Mouse (Mus musculus) stomach, embryonic 15.5 days (tissue): ENCODE measurements around the gene Traf1. TPM values are rescaled to one million over a fixed set of nuclear protein-coding genes. Genes with fewer than 3 reads are reported as not detected.

ENCODE experiments used
- ATAC-seq: fragments of 200-750 bp; cut with Nextera tagmentation; 2 replicates; pipeline ENCODE4 v1.8.0; 2017; ENCODE audit warnings: low read depth, moderate number of reproducible peaks, moderate TSS enrichment; ENCODE audit not compliant: insufficient read depth, low FRiP score
- H3K27ac ChIP-seq: fragments of 300-500 bp; sonication (generic); 2 replicates; pipeline ENCODE4 v1.5.1; 2015; ENCODE audit warnings: mild to moderate bottlenecking, inconsistent platforms
- H3K27me3 ChIP-seq: fragments of 300-500 bp; sonication (generic); replicated peaks from 2 replicates; pipeline ENCODE4 v1.6.1; 2015; ENCODE audit warnings: inconsistent platforms
- H3K36me3 ChIP-seq: fragments of 300-500 bp; sonication (generic); 2 replicates; pipeline ENCODE4 v1.6.1; 2015; ENCODE audit warnings: inconsistent platforms
- H3K4me1 ChIP-seq: fragments of 300-500 bp; sonication (generic); 2 replicates; pipeline ENCODE4 v1.6.1; 2015; ENCODE audit warnings: inconsistent platforms
- H3K4me2 ChIP-seq: fragments of 300-500 bp; sonication (generic); 2 replicates; pipeline ENCODE4 v1.6.1; 2015; ENCODE audit warnings: mild to moderate bottlenecking, inconsistent platforms
- H3K4me3 ChIP-seq: fragments of 300-500 bp; sonication (generic); replicated peaks from 2 replicates; pipeline ENCODE4 v1.5.1; 2015; ENCODE audit warnings: inconsistent platforms
- H3K9ac ChIP-seq: fragments of 300-500 bp; sonication (generic); 2 replicates; pipeline ENCODE4 v1.6.1; 2015; ENCODE audit warnings: inconsistent platforms
- H3K9me3 ChIP-seq: fragments of 300-500 bp; sonication (generic); 2 replicates; pipeline ENCODE4 v1.6.1; 2016; ENCODE audit warnings: inconsistent platforms
- WGBS: fragments of 180-500 bp; shearing (Covaris S2); methylation state at CpG from one replicate; pipeline ENCODE4 v1.1.7; 2015; 5-methylcytosine and 5-hydroxymethylcytosine counted together
- polyA plus RNA-seq: library from polyadenylated mRNA; unstranded; fragments of >200 nt; fragmentation: Nextera tagmentation; extraction: Ambion mirVana; gene quantifications from 2 replicates; pipeline ENCODE4 v1.2.1, GENCODE M21; 2015

The Traf1 gene
- polyA plus RNA-seq, 1 experiment from 2014 or later = 3.2 TPM

DNA sequence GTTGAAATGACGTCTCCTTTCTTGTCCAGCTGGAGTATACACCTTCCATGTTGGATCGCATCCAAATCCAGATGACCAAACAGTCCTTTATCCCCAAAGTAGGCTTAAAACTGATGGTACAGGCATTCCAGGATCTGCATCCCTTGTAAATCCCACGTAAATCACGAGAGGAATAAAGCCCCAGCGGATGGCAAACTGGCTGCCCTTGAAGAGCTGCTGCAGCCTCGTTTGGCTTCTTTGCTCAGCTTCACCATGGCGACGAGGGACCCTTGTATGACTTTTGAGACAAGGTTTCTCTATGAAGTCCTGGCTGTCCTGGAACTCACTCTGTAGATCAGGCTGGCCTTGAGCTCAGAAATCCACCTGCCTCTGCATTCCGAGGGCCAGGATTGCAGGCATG lies 3.1 kb upstream of the Traf1 start:
- Histone ChIP-seq H3K27me3 (no peaks in the 10 kb centered on the region), H3K4me2 (no peak overlapping the region), H3K9ac (no peak overlapping the region), H3K36me3 (no peaks in the 10 kb centered on the region), H3K27ac (no peak overlapping the region), H3K9me3 (no peaks in the 10 kb centered on the region), H3K4me1 (peaks cover 13% of the 10 kb centered on the region; the same call in 1 of the 2 replicates), H3K4me3 (no peak overlapping the region)
- WGBS = 70% methylated on average over 9 of the region's 9 CpGs
- no peak for ATAC-seq

DNA sequence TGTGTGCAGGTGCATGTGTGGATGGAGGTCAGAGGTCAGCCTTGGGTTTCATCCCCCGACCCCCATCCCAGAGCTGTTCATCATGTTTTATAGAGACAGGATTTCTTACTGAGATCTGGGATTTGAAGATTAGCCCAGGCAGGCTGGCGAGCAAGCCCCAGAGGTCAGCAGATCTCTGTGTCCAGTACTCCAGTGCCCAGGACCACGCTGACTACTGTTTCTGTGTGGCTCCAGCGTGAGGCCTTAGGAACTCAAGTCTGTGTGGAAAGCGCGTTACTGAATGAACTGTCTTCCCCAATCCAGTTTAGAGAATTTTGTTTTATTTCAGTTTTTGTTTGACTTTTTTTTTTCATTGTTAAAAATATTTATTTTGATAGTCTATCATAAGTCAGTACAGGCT lies 2.7 kb upstream of the Traf1 start:
- H3K36me3 ChIP-seq = no peaks in the 10 kb centered on the region
- peaks cover 13% of the 10 kb centered on the region; the same call in 1 of the 2 replicates for H3K4me1 ChIP-seq
- H3K9me3 ChIP-seq = no peaks in the 10 kb centered on the region
- no peak overlapping the region for H3K4me2 ChIP-seq
- 81% methylated on average over 6 of the region's 6 CpGs for WGBS
- no peaks in the 10 kb centered on the region for H3K27me3 ChIP-seq
- ATAC-seq = no peak
- no peak overlapping the region for H3K27ac ChIP-seq
- no peak overlapping the region for H3K9ac ChIP-seq
- H3K4me3 ChIP-seq = no peak overlapping the region

DNA sequence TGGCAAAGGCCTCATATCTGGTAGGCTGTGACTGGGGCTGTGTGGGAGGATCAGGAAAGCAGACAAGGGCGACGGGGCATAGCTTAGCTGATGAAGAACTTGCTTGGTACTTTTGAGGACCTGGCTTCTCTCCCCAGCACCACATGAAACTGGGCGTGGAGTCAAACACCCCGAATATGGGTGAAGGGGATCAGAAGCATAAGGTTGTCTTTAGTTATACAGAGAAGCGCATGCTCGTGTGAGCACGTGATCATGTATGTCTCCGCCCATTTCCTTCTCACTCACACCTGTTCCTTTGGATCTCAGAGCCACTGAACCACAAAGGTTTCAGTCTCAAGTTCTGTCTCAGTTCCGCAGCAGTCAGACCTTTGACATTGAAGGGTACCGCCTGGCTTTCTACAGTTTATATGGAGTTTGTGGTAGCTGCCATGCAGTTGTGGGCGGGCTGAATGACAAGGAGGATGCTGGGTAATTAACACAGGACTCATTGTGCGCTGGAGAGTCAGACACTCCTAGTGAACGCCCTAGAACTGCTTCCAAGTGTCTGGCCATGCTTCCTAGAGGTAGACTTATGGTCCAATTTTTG lies 1.9 kb upstream of the Traf1 start:
- Histone ChIP-seq H3K4me3 (no peak overlapping the region), H3K27ac (no peak overlapping the region), H3K36me3 (no peaks in the 10 kb centered on the region), H3K4me1 (peaks cover 13% of the 10 kb centered on the region; the same call in 1 of the 2 replicates), H3K9ac (no peak overlapping the region), H3K9me3 (no peaks in the 10 kb centered on the region), H3K27me3 (no peaks in the 10 kb centered on the region), H3K4me2 (no peak overlapping the region)
- 71% methylated on average over 13 of the region's 13 CpGs for WGBS
- ATAC-seq = no peak

DNA sequence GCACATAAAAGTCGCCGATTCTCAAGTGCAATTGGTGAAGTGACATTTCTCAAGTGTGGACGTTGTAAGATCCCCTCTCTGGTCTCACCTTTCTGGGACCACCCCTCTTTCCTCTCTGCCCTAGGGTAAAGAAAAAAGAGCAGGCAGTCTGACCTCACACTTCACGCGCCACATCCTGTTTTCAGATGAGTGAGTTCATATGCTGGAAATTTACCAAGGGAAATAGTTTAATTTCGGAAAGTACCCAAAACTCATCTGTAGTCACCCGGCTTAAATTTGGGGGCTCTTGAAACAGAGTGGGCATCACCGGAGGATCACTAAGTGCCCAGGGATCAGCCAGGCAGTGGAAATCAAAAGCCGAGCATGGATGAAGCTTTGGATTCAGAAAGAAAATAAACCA lies 1.3 kb upstream of the Traf1 start:
- no peaks in the 10 kb centered on the region for H3K9me3 ChIP-seq
- peaks cover 13% of the 10 kb centered on the region; the same call in 1 of the 2 replicates for H3K4me1 ChIP-seq
- H3K27me3 ChIP-seq = no peaks in the 10 kb centered on the region
- H3K27ac ChIP-seq = no peak overlapping the region
- 74% methylated on average over 9 of the region's 9 CpGs for WGBS
- no peak for ATAC-seq
- no peaks in the 10 kb centered on the region for H3K36me3 ChIP-seq
- no peak overlapping the region for H3K9ac ChIP-seq
- H3K4me2 ChIP-seq = no peak overlapping the region
- H3K4me3 ChIP-seq = no peak overlapping the region

DNA sequence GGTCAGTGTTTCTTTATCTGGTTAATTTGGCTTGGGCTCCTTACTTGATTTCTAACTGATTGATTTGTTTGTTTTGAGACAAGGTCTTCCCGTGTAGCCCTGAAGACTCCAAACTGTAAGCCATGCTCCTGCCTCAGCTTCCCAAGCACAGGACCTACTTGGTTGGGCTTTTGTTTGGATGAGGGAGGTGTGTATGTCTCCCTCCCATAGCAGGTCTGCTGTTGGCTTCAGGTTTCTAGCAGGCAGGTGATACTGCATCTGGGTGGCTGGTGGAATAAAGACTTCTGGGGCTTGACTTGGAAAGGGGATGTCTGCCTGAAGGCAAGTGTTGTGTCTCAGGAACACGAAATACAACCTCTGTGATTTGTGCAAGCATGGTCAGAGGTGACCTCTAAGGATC lies 639 bp upstream of the Traf1 start:
- Histone ChIP-seq H3K9ac (no peak overlapping the region), H3K4me2 (no peak overlapping the region), H3K36me3 (no peaks in the 10 kb centered on the region), H3K4me3 (no peak overlapping the region), H3K4me1 (peaks cover 13% of the 10 kb centered on the region; the same call in 1 of the 2 replicates), H3K27ac (no peak overlapping the region), H3K27me3 (no peaks in the 10 kb centered on the region), H3K9me3 (no peaks in the 10 kb centered on the region)
- 58% methylated on average over 2 of the region's 2 CpGs for WGBS
- ATAC-seq = no peak

DNA sequence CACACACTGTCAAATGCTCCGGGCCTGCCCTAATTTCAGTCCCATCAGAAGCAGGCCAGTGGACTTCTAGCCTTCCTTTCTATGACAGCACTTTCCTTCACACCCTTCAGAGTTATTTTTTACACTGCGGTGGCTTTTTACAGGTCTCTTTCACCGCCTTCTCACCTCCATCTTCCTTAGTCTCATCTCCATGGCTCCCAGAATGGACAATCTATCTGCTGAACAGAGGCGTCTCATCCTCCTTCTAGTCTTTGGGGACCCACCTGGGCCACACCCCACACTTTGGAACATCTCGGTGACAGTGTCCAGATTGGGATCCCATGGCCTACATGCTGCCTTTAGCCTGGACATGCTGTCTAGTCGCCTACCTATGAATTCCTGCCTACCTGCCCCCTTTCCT lies 606 bp downstream of the Traf1 start:
- WGBS = 62% methylated on average over 6 of the region's 6 CpGs
- H3K36me3 ChIP-seq = no peaks in the 10 kb centered on the region
- H3K4me1 ChIP-seq = peaks cover 13% of the 10 kb centered on the region; the same call in 1 of the 2 replicates
- H3K9ac ChIP-seq = peak overlapping the region; percentile 26; the same call in 1 of the 2 replicates
- no peaks in the 10 kb centered on the region for H3K9me3 ChIP-seq
- peak overlapping the region; percentile 71 for H3K4me2 ChIP-seq
- H3K27ac ChIP-seq = no peak overlapping the region
- H3K27me3 ChIP-seq = no peaks in the 10 kb centered on the region
- no peak for ATAC-seq
- H3K4me3 ChIP-seq = peak overlapping the region; percentile 30

DNA sequence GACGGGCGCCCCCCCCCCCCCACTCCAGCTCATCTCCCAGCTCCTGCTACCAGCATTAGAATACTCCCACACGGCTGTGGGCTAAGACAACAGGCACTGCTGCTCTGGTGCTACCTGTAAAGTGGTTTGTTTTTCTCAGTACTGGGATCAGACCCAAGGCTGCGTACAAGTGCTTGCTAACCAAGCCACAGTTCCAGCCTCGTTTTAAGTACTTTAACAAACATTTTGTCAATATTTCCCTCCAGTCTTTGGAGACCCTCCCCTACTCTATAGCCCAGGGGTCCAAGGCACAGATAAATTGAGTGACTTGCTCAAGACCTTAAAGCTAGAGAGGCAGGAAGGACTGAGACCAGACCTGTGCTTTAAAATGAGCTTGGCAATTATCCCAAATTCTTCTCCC lies 1.1 kb downstream of the Traf1 start:
- ATAC-seq = no peak
- peaks cover 13% of the 10 kb centered on the region; the same call in 1 of the 2 replicates for H3K4me1 ChIP-seq
- H3K9ac ChIP-seq = no peak overlapping the region
- no peaks in the 10 kb centered on the region for H3K9me3 ChIP-seq
- 78% methylated on average over 3 of the region's 5 CpGs for WGBS
- no peak overlapping the region for H3K27ac ChIP-seq
- no peak overlapping the region for H3K4me2 ChIP-seq
- H3K4me3 ChIP-seq = no peak overlapping the region
- H3K36me3 ChIP-seq = no peaks in the 10 kb centered on the region
- H3K27me3 ChIP-seq = no peaks in the 10 kb centered on the region

DNA sequence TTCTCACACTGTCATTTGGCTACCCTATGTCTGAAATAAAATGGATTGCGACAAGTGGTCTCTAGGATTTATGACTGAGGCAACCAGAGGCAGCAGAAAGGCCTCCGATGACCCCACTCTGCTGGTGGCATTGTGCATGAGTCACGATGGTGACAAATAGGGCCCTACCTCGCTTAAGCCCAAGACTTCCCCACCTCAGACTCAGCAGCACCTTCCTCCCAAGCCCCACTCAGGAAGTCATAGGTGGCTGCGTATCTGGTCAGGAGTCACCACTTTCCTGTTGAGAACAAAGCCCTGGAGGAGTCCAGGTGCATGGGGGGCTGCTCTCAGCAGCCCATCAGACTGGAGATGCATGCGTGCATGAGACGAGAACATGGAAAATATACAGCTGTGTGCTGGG lies 3.0 kb downstream of the Traf1 start:
- no peak overlapping the region for H3K4me3 ChIP-seq
- H3K4me2 ChIP-seq = no peak overlapping the region
- no peak overlapping the region for H3K27ac ChIP-seq
- 79% methylated on average over 7 of the region's 7 CpGs for WGBS
- peaks cover 15% of the 10 kb centered on the region; the same call in 1 of the 2 replicates for H3K4me1 ChIP-seq
- H3K9me3 ChIP-seq = no peaks in the 10 kb centered on the region
- no peak for ATAC-seq
- H3K9ac ChIP-seq = no peak overlapping the region
- no peaks in the 10 kb centered on the region for H3K36me3 ChIP-seq
- no peaks in the 10 kb centered on the region for H3K27me3 ChIP-seq

DNA sequence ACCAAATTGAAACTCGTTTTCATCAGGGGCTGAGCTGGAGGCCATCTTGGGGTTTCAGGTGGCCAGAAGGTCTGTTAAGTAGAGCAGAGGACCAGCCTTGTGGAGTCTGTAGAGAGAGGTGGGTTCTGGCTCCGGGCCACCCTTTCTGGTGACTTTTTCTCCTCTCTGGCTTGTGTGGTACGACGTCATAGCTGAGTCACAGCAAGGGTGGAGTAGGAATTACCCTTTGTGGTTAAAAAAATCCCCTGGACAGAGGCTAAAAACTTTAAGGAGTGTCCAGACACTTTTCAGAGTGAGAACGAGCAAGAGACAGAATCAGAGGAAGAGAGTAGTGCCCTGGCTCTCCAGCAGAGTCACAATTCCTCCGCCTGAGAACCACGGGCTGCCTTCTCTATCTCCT lies 3.5 kb downstream of the Traf1 start:
- Histone ChIP-seq H3K4me1 (peaks cover 15% of the 10 kb centered on the region; the same call in 1 of the 2 replicates), H3K9me3 (no peaks in the 10 kb centered on the region), H3K4me2 (no peak overlapping the region), H3K27ac (no peak overlapping the region), H3K4me3 (no peak overlapping the region), H3K36me3 (no peaks in the 10 kb centered on the region), H3K9ac (no peak overlapping the region), H3K27me3 (no peaks in the 10 kb centered on the region)
- ATAC-seq = no peak
- WGBS = 71% methylated on average over 7 of the region's 7 CpGs

DNA sequence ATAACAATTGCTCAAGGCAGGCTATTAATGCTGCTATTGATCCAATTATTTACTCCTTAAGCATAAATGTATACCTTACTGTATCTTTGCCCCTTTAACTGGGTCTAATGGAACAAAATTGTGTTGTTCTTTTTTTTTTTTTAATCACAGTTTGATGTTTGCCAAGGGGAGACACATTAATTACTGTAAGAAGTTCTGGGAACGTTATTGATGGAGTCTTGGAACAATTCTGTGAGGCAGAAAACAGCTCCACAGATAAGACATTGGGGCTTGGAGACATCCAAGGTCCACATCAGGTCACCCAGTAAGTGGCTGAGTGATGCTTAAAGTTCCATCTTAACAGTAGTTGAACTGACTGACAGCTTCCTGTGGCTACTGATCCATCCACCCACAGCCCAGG lies 4.2 kb downstream of the Traf1 start:
- no peak overlapping the region for H3K4me3 ChIP-seq
- no peak for ATAC-seq
- peaks cover 15% of the 10 kb centered on the region; the same call in 1 of the 2 replicates for H3K4me1 ChIP-seq
- H3K36me3 ChIP-seq = no peaks in the 10 kb centered on the region
- H3K27me3 ChIP-seq = no peaks in the 10 kb centered on the region
- H3K27ac ChIP-seq = no peak overlapping the region
- H3K9ac ChIP-seq = no peak overlapping the region
- 60% methylated on average over 1 of the region's 1 CpGs for WGBS
- H3K4me2 ChIP-seq = no peak overlapping the region
- no peaks in the 10 kb centered on the region for H3K9me3 ChIP-seq

DNA sequence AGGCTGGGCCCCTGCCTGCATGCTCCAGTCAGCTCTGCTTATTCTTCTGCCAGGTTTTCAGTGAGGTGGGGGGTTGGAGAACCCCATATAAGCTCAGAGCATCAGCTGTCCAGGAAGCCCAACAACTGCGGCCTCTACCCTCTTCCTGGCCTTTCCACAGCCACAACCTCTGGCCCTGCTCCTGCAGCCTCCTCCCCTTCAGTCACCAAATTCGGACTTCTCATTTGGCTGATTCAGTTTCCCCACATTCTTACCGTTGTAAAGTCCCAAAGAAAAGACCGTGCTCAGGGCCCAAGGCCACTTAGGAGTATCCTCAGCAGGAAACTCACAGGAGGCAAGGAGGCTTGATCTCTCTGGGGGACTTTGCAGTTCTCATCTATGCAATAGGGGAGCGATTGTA lies 4.6 kb downstream of the Traf1 start:
- no peaks in the 10 kb centered on the region for H3K27me3 ChIP-seq
- H3K4me2 ChIP-seq = no peak overlapping the region
- H3K9ac ChIP-seq = no peak overlapping the region
- peaks cover 12% of the 10 kb centered on the region; the same call in 1 of the 2 replicates for H3K4me1 ChIP-seq
- H3K9me3 ChIP-seq = no peaks in the 10 kb centered on the region
- H3K36me3 ChIP-seq = no peaks in the 10 kb centered on the region
- WGBS = 67% methylated on average over 5 of the region's 5 CpGs
- ATAC-seq = no peak
- no peak overlapping the region for H3K27ac ChIP-seq
- no peak overlapping the region for H3K4me3 ChIP-seq

DNA sequence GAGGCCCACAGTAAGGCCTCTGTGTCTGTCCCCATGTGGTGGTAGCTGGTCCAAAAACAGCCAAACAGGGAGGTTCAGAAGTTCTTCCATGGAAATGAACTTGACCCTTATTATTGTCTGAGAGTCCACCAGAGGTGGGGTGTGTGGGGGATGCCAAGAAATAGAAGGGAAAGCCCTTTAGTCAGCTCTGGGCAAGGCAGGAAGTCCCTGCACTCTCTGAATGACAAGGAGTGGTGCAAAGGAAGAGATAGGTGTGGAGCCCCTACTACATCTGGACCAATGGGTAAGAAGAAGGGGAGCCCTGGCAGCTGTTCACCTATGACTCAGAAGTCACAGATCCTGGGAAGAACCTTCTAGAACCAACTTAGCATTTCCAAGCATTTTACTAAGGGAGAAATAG lies 7.2 kb downstream of the Traf1 start:
- no peak overlapping the region for H3K9ac ChIP-seq
- no peak for ATAC-seq

More for the DNA sequence above, 7.2 kb downstream of the Traf1 start:
- Histone ChIP-seq H3K4me2 (no peak overlapping the region), H3K36me3 (no peaks in the 10 kb centered on the region), H3K4me1 (0 out of 2 replicates have a peak, but pooled peaks cover 2% of the 10 kb centered on the region), H3K27ac (no peak overlapping the region), H3K4me3 (no peak overlapping the region), H3K27me3 (no peaks in the 10 kb centered on the region), H3K9me3 (no peaks in the 10 kb centered on the region)
